Mouse (Mus musculus): ENCODE data around the gene Gfra1. TPM values are rescaled to one million over a fixed set of nuclear protein-coding genes. Genes with fewer than 3 reads are reported as not detected.

The Gfra1 gene
- total RNA-seq, 2 experiments from 2014 or later, result 3.0 to 4.0 TPM

DNA sequence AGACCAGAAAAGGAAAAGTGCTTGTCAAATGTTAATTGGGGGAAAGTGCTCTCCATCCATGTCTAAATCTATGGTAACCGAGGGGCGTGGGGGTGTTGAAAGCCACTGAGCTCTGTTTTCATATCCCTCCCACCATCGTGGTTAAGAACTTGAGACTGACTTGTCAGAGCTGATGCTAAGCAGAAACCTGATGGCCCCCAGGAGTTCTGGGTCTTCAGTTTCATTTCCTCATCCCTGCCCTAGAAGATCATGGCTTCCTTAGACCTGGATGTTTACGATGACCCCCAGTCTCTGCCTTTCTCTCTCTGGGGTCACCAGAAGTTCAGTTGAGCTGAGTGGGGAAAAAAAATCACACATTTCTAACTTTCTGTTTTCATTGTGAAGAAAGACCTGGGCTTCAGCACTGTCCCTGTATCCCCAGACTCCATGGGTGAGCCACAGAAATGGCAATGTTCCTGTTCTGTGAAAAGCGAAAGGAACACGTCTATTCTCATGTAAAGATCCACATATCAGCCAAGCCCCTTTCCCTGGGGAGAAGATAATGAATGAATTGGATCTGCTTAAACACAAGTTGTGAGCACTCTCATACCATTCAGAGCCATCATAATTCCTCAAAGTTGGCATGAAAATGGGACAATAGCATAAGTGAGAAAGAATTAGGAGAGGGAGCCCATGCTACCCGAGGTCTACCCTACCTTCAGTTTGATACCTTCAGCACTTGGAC lies 261.8 kb downstream of the Gfra1 start:
- intact Hi-C loops (cut with DNase I), result no loop called here
- DNase-seq, result no peak
- TF ChIP-seq CTCF (IDR thresholded peaks at IDR 0.05), result no peak
- H3K27ac ChIP-seq, result no peak overlapping the region
- no peak overlapping the region for H3K4me3 ChIP-seq

GRCm38 (mm10) chr19:58190947-58191346 lies 264.8 kb downstream of the Gfra1 start:
- no peak for TF ChIP-seq CTCF (IDR thresholded peaks at IDR 0.05)
- no peak overlapping the region for H3K27ac ChIP-seq
- no peak for DNase-seq
- intact Hi-C loops (cut with DNase I), result no loop called here
- H3K4me3 ChIP-seq, result no peak overlapping the region

GRCm38 (mm10) chr19:58186558-58186957 lies 269.2 kb downstream of the Gfra1 start:
- intact Hi-C loops (cut with DNase I), result no loop called here
- Histone ChIP-seq H3K27ac (no peak overlapping the region), H3K4me3 (no peak overlapping the region)
- no peak for TF ChIP-seq CTCF (IDR thresholded peaks at IDR 0.05)
- no peak for DNase-seq

Other genes with a start within 250 kb of the Gfra1 start
- gene Ccdc172, start 56.1 kb upstream of the Gfra1 start, total RNA-seq (2021), result not detected
- gene Pnlip, start 196.6 kb upstream of the Gfra1 start, total RNA-seq (2021), result not detected

Measured in gastrocnemius, adult 2 months (tissue).